In genomic region chr6:50809669-50809983, GRCm38 (mm10) we compare ENCODE assay signal across 12 mouse cellular contexts.
DNase-seq lines count a peak whose midpoint lies in the region; ATAC-seq and TF ChIP-seq lines count a peak whose summit lies in the region.
"Had no signal": no experiment of that assay in that cellular context is flagged by ENCODE, and none has a peak within 500 bp of the region (broad histone marks: within the 10 kb centered on the region; RNA-seq: fewer than 3 reads in every experiment).

No protein-coding gene starts in this region.

- no peaks in the 10 kb centered on the region for H3K36me3 ChIP-seq in forebrain, embryonic 14.5 days (ENCODE audit: control insufficient read depth, insufficient read depth, low read length)
- no peaks in the 10 kb centered on the region for H3K36me3 ChIP-seq in forebrain, embryonic 16.5 days (ENCODE audit: control insufficient read depth, insufficient read depth)
- no peaks in the 10 kb centered on the region for H3K36me3 ChIP-seq in kidney, embryonic 16.5 days (ENCODE audit: insufficient read depth, low read length)
- no peaks in the 10 kb centered on the region for H3K36me3 ChIP-seq in embryonic facial prominence, embryonic 14.5 days (ENCODE audit: control insufficient read depth, insufficient read depth, low read length)
- H3K36me3 ChIP-seq in midbrain, embryonic 13.5 days = no peaks in the 10 kb centered on the region

- intact Hi-C loops in gastrocnemius, adult 2 months (cut with DNase I) = no loop called here

- H3K4me3 ChIP-seq in forebrain, embryonic 14.5 days (ENCODE audit: low read depth, low read length) = no peak overlapping the region
- no peak overlapping the region for H3K4me3 ChIP-seq in forebrain, embryonic 16.5 days (replicated peaks; ENCODE audit: low read length)
- H3K4me3 ChIP-seq in kidney, embryonic 16.5 days (ENCODE audit: low read length) = 0 out of 2 replicates have a peak overlapping the region, but pooled peaks have one; percentile 17
- no peak overlapping the region for H3K4me3 ChIP-seq in embryonic facial prominence, embryonic 14.5 days (ENCODE audit: low read depth, low read length)
- no peak overlapping the region for H3K4me3 ChIP-seq in midbrain, embryonic 13.5 days (replicated peaks)
- H3K4me3 ChIP-seq in gastrocnemius, adult 2 months = no peak overlapping the region
- H3K4me3 ChIP-seq: forebrain, embryonic 13.5 days; left cerebral cortex, adult 2 months had no signal

- no peak for TF ChIP-seq CTCF in gastrocnemius, adult 2 months (IDR thresholded peaks at IDR 0.05)

- 0 out of 2 replicates have a peak overlapping the region, but pooled peaks have one; percentile 9 for H3K9ac ChIP-seq in forebrain, embryonic 14.5 days (ENCODE audit: low read length)
- H3K9ac ChIP-seq in forebrain, embryonic 16.5 days (replicated peaks; ENCODE audit: low read depth, low read length) = no peak overlapping the region
- peak overlapping the region; percentile 50; the same call in 1 of the 2 replicates for H3K9ac ChIP-seq in kidney, embryonic 16.5 days (replicated peaks; ENCODE audit: low read length)
- H3K9ac ChIP-seq in embryonic facial prominence, embryonic 14.5 days (ENCODE audit: low read depth, low read length) = peak overlapping the region; percentile 38; the same call in 1 of the 2 replicates
- H3K9ac ChIP-seq in midbrain, embryonic 13.5 days (replicated peaks) = peak overlapping the region; percentile 39
- H3K9ac ChIP-seq: forebrain, embryonic 13.5 days had no signal

- 0 out of 2 replicates have a peak, but pooled peaks cover 6% of the 10 kb centered on the region for H3K4me1 ChIP-seq in forebrain, embryonic 14.5 days (ENCODE audit: control insufficient read depth, insufficient read depth, low read length)
- H3K4me1 ChIP-seq in forebrain, embryonic 16.5 days (replicated peaks; ENCODE audit: control insufficient read depth, insufficient read depth, low read length) = peaks cover 14% of the 10 kb centered on the region
- H3K4me1 ChIP-seq in kidney, embryonic 16.5 days (ENCODE audit: insufficient read depth, low read length) = peaks cover 44% of the 10 kb centered on the region
- H3K4me1 ChIP-seq in embryonic facial prominence, embryonic 14.5 days (ENCODE audit: control insufficient read depth, insufficient read depth, low read length) = peaks cover 37% of the 10 kb centered on the region
- H3K4me1 ChIP-seq in midbrain, embryonic 13.5 days (replicated peaks) = peaks cover 41% of the 10 kb centered on the region

- no peak overlapping the region for H3K27ac ChIP-seq in forebrain, embryonic 14.5 days (ENCODE audit: low read depth, low read length)
- H3K27ac ChIP-seq in forebrain, embryonic 16.5 days (ENCODE audit: low read length) = no peak overlapping the region
- H3K27ac ChIP-seq in kidney, embryonic 16.5 days (ENCODE audit: low read length) = peak overlapping the region; percentile 95
- peak overlapping the region; percentile 91 for H3K27ac ChIP-seq in embryonic facial prominence, embryonic 14.5 days (replicated peaks; ENCODE audit: low read depth, low read length)
- peak overlapping the region; percentile 44; the same call in 1 of the 2 replicates for H3K27ac ChIP-seq in midbrain, embryonic 13.5 days
- no peak overlapping the region for H3K27ac ChIP-seq in gastrocnemius, adult 2 months
- H3K27ac ChIP-seq: forebrain, embryonic 13.5 days; left cerebral cortex, adult 2 months had no signal

- no peaks in the 10 kb centered on the region for H3K9me3 ChIP-seq in forebrain, embryonic 14.5 days (replicated peaks; ENCODE audit: control insufficient read depth, low read length)
- H3K9me3 ChIP-seq in forebrain, embryonic 16.5 days (ENCODE audit: control insufficient read depth, low read length) = no peaks in the 10 kb centered on the region
- H3K9me3 ChIP-seq in kidney, embryonic 16.5 days (ENCODE audit: low read length) = no peaks in the 10 kb centered on the region
- no peaks in the 10 kb centered on the region for H3K9me3 ChIP-seq in embryonic facial prominence, embryonic 14.5 days (ENCODE audit: control insufficient read depth, low read length)
- H3K9me3 ChIP-seq in midbrain, embryonic 13.5 days = no peaks in the 10 kb centered on the region
- H3K9me3 ChIP-seq: forebrain, embryonic 13.5 days had no signal

- no peak for ATAC-seq in forebrain, embryonic 14.5 days
- no peak for ATAC-seq in forebrain, embryonic 16.5 days
- ATAC-seq in kidney, embryonic 16.5 days (ENCODE audit: low FRiP score, low TSS enrichment) = no peak
- ATAC-seq in embryonic facial prominence, embryonic 14.5 days (ENCODE audit: low read depth) = no peak
- ATAC-seq in midbrain, embryonic 13.5 days = no peak
- ATAC-seq: forebrain, embryonic 13.5 days had no signal

- H3K27me3 ChIP-seq in forebrain, embryonic 14.5 days (replicated peaks; ENCODE audit: control insufficient read depth, insufficient read depth, low read length) = no peaks in the 10 kb centered on the region
- H3K27me3 ChIP-seq in forebrain, embryonic 16.5 days (replicated peaks; ENCODE audit: control insufficient read depth, insufficient read depth, low read length) = 0 out of 2 replicates have a peak, but pooled peaks cover 2% of the 10 kb centered on the region
- no peaks in the 10 kb centered on the region for H3K27me3 ChIP-seq in kidney, embryonic 16.5 days (ENCODE audit: insufficient read depth, low read length)
- H3K27me3 ChIP-seq in embryonic facial prominence, embryonic 14.5 days (replicated peaks; ENCODE audit: control insufficient read depth, insufficient read depth, low read length) = no peaks in the 10 kb centered on the region
- H3K27me3 ChIP-seq in midbrain, embryonic 13.5 days = 0 out of 2 replicates have a peak, but pooled peaks cover under 1% of the 10 kb centered on the region

- H3K4me2 ChIP-seq in forebrain, embryonic 14.5 days (ENCODE audit: low read length) = no peak overlapping the region
- H3K4me2 ChIP-seq in forebrain, embryonic 16.5 days (ENCODE audit: low read length) = no peak overlapping the region
- peak overlapping the region; percentile 44 for H3K4me2 ChIP-seq in kidney, embryonic 16.5 days (replicated peaks; ENCODE audit: low read depth, low read length)
- H3K4me2 ChIP-seq in embryonic facial prominence, embryonic 14.5 days (ENCODE audit: low read depth, low read length) = no peak overlapping the region
- no peak overlapping the region for H3K4me2 ChIP-seq in midbrain, embryonic 13.5 days (replicated peaks)
- H3K4me2 ChIP-seq: forebrain, embryonic 13.5 days had no signal

- no peak for DNase-seq in forebrain, embryonic 14.5 days (ENCODE audit: low spot score)
- no peak for DNase-seq in kidney, postnatal 10 days
- no peak for DNase-seq in embryonic facial prominence, embryonic 14.5 days (ENCODE audit: low spot score)
- DNase-seq in cerebellum, postnatal 4 days (ENCODE audit: low spot score in 2 of 2) = no peak
- DNase-seq in gastrocnemius, adult 2 months = no peak
- DNase-seq: cerebellum, postnatal 25 days; right cerebral cortex, postnatal 4 days had no signal

- WGBS in forebrain, embryonic 14.5 days = 80% methylated on average over 4 of the region's 4 CpGs
- 78% methylated on average over 4 of the region's 4 CpGs for WGBS in forebrain, embryonic 16.5 days
- 10% methylated on average over 4 of the region's 4 CpGs for WGBS in kidney, embryonic 16.5 days
- WGBS in embryonic facial prominence, embryonic 14.5 days = 44% methylated on average over 4 of the region's 4 CpGs
- 26% methylated on average over 4 of the region's 4 CpGs for WGBS in midbrain, embryonic 13.5 days

Comparison
In these comparisons a context has a peak if more than half of its experiments do, and no peak if none do; other contexts are left out.
1. H3K27ac ChIP-seq: peak in kidney, embryonic 16.5 days (single experiment), embryonic facial prominence, embryonic 14.5 days (single experiment) and midbrain, embryonic 13.5 days (single experiment); none in forebrain, embryonic 14.5 days (single experiment), forebrain, embryonic 16.5 days (single experiment) and gastrocnemius, adult 2 months (single experiment).